Mouse (Mus musculus) right cerebral cortex, postnatal 10 days (tissue): ENCODE data around the gene Fbxo33.

Experiments
- DNase-seq, 2 experiments: peaks; one replicate each; pipeline ENCODE4 v3.0.0; 2021; ENCODE audit warnings: low spot score in 2 of 2

Fbxo33 gene

GRCm38 (mm10) chr12:59198750-59199149, 20.8 kb downstream of the Fbxo33 start:
- DNase-seq: no peak

DNA sequence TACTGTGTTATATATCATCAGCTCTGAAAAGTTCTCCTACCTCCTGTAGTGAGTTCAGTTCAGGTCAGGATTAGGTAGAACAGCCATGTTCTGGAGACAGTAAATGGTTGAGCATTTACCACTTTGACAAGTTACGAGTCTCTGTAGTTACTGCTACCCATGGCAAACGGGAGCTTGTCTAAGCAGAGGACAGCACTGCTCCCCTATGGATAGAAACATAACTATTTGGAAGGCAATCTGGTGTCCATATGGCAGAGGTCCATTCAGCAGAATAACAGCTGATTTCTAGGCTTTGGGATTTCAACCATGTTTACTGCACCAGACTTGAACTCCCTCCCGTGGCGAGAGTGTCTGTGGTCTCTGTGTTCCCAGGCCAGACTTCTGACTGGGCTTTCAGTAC, 23.6 kb downstream of the Fbxo33 start:
- no peak for DNase-seq

DNA sequence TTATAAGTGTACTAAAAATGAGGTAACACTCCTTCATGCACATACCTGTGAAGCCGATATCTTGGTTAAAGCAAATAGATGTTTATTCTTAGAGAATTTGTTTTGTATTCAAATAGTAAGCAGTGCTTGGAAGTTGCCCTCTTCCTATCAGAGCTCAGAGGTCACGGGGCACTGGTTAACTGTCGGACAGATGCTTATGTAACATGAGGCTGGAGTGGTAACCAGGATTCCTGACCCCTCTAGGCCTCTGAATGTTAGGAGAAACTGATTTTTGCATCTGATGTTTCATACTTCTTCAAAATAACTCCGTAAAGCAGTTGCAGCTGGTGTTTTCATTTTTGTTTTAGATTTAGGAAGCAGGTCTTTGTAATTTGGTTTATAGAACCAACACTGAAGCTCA, 24.5 kb downstream of the Fbxo33 start:
- no peak for DNase-seq

DNA sequence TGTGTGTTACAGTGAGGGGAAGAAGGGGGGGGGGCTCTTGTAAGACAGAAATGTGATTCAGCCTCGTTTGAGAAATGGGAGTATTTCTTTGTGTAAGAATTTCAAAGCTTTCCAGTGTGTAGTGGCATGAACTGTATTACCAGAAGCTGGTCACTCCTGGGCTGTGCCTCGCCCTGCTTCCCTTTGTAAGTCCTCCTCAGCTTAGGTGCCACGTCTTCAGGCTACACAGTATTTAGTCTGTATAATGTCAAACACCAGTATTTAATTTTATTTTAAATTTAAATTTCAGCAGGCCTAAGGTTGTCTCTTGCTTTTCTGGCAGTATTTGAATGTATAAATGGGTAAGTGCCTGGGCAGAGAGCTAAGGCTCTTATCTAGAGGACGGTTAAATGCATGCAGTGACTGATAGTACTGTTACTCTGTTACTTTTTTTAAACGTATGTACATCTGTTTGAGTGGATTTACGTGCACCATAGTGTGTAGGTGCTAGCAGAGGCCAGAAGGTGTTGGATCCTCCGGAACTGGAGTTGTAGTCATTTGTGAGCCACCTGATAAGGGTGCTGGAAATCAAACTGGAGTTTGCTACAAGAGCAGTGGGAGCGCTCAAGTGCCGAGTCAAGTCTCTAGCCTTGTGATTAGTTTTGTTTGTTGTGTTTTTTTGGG, 25.1 kb downstream of the Fbxo33 start:
- DNase-seq: no peak

- DNase-seq: no peak
Measured at GRCm38 (mm10) chr12:59193637-59194036, 25.9 kb downstream of the Fbxo33 start.

GRCm38 (mm10) chr12:59188086-59188682, 31.3 kb downstream of the Fbxo33 start:
- peak; percentile 31 to 54 for DNase-seq

- peak in 1 of 2 experiments; percentile 36 for DNase-seq
Measured at GRCm38 (mm10) chr12:59177814-59178213, 41.7 kb downstream of the Fbxo33 start.

DNA sequence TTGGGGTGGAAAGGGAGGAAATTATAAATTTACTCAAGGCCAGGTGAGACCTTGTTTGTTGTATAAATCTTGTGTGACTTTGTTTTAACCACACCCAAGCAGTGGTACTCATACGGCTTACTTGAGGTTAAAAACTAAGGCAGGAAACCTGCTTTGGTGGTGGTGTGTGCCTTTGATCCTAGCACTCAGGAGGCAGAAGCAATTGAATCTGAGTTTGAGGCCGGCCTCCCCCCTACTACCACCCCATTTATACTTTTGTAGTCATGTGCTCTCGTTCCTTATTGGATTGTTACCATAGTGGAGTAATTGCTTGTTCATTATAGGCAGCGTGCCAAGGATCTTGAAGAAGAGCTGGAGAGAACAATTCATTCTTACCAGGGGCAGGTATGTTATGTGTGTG, 49.6 kb downstream of the Fbxo33 start:
- DNase-seq: no peak

GRCm38 (mm10) chr12:59166557-59166956, 53.0 kb downstream of the Fbxo33 start:
- DNase-seq: no peak

DNA sequence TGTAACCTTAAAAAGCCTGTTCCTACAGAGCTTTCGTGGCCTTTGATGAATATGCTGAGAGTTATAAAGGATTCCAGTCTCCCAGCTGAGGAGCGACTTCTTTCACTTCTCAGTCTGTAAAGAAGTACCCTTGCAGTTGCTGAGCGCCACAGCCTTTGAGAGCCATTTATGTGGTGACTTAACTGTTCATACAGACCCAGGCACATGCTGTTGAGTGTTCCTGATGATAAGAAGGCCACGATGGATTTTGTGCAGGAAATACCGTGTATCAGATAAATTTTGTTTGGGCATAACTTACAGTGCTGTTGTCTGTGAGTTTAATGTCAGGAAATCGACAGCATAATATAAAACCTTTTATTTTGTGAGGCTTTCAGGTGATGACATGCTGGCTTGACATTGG, 55.0 kb downstream of the Fbxo33 start:
- DNase-seq: no peak

DNA sequence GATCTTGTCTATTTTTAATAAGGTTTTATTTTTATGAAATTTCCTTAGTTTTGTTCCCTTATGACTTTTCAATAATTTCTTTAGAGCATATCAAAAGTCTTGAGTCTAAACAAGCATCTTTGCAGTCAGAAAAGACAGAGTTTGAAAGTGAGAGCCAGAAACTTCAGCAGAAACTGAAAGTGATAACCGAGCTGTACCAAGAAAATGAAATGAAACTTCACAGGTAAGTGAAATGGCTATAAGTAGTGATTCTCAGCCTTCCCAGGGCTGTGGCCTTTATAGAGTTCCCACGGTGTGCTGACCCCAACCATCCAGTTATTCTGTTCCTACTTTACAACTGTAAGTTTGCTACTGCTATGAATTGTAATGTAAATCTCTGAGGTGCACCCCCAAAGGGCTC, 56.7 kb downstream of the Fbxo33 start:
- DNase-seq: no peak

DNA sequence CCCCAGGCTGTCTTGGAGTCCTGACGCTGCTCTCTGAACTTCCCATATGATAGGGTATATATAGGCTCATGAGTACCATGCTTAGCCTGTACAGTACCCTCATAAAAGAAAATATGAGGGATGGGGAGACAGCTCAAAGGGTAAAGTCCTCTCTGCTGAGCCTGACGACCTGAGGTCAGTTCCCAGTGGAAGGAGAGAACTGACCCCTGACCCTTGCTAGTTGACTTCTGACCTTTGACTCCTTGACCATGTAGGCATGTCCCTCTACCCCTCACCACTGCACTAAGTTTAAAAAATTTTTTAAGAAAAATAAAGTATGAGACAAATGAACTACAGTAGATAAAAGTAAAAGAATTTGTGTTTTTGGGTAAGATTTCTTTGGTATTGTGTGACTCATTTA, 58.4 kb downstream of the Fbxo33 start:
- no peak for DNase-seq
